In genomic region chr12:16136214-16136671, GRCm38 (mm10) we compare ENCODE assay signal across 16 mouse cellular contexts.
DNase-seq lines count a peak whose midpoint lies in the region; ATAC-seq and TF ChIP-seq lines count a peak whose summit lies in the region.
"Had no signal": no experiment of that assay in that cellular context is flagged by ENCODE, and none has a peak within 500 bp of the region (broad histone marks: within the 10 kb centered on the region; RNA-seq: fewer than 3 reads in every experiment).

No protein-coding gene starts in this region.

- H3K4me2 ChIP-seq in neural tube, embryonic 13.5 days = no peak overlapping the region
- no peak overlapping the region for H3K4me2 ChIP-seq in neural tube, embryonic 15.5 days
- no peak overlapping the region for H3K4me2 ChIP-seq in liver, embryonic 13.5 days
- H3K4me2 ChIP-seq: embryonic facial prominence, embryonic 12.5 days; forebrain, embryonic 15.5 days had no signal

- 26% methylated on average over 5 of the region's 5 CpGs for WGBS in neural tube, embryonic 13.5 days
- 37% methylated on average over 5 of the region's 5 CpGs for WGBS in neural tube, embryonic 15.5 days
- 5% methylated on average over 5 of the region's 5 CpGs for WGBS in liver, embryonic 13.5 days (ENCODE audit: insufficient replicate concordance)

- H3K4me3 ChIP-seq in neural tube, embryonic 13.5 days = no peak overlapping the region
- H3K4me3 ChIP-seq in neural tube, embryonic 15.5 days (replicated peaks) = no peak overlapping the region
- no peak overlapping the region for H3K4me3 ChIP-seq in MEL (ENCODE audit: control insufficient read depth in 1 of 2, insufficient read depth in 1 of 2, low read depth in 2 of 2, low read length in 2 of 2)
- no peak overlapping the region for H3K4me3 ChIP-seq in liver, embryonic 13.5 days (replicated peaks)
- H3K4me3 ChIP-seq: embryonic facial prominence, embryonic 12.5 days; forebrain, embryonic 15.5 days had no signal

- no peak for TF ChIP-seq POLR2A in MEL (IDR thresholded peaks at IDR 0.05; ENCODE audit: control insufficient read depth in 1 of 2, insufficient read depth in 1 of 2, low read depth in 1 of 2, low read length in 2 of 2, poor library complexity in 1 of 2)

- peak; percentile 24 to 70 for TF ChIP-seq EP300 in MEL (IDR thresholded peaks at IDR 0.05; ENCODE audit: low read depth in 1 of 2, low read length in 2 of 2)

- no peak overlapping the region for H3K9ac ChIP-seq in neural tube, embryonic 13.5 days
- H3K9ac ChIP-seq in neural tube, embryonic 15.5 days (replicated peaks) = no peak overlapping the region
- peak overlapping the region; percentile 9; the same call in 1 of the 2 replicates for H3K9ac ChIP-seq in MEL (ENCODE audit: control insufficient read depth, low read depth, low read length, poor library complexity, severe bottlenecking)
- H3K9ac ChIP-seq in liver, embryonic 13.5 days = no peak overlapping the region
- H3K9ac ChIP-seq: embryonic facial prominence, embryonic 12.5 days; forebrain, embryonic 15.5 days had no signal

- no peak for TF ChIP-seq RAD21 in MEL (IDR thresholded peaks at IDR 0.05; ENCODE audit: low read depth, low read length)

- H3K27ac ChIP-seq in neural tube, embryonic 13.5 days (replicated peaks) = no peak overlapping the region
- no peak overlapping the region for H3K27ac ChIP-seq in neural tube, embryonic 15.5 days (replicated peaks)
- H3K27ac ChIP-seq in MEL (ENCODE audit: control insufficient read depth, low read depth, low read length) = peak overlapping the region; percentile 70
- H3K27ac ChIP-seq in liver, embryonic 13.5 days = no peak overlapping the region
- H3K27ac ChIP-seq: embryonic facial prominence, embryonic 12.5 days; forebrain, embryonic 15.5 days had no signal

- H3K79me2 ChIP-seq in MEL (ENCODE audit: control insufficient read depth, insufficient read depth, low read length, poor library complexity) = no peaks in the 10 kb centered on the region; the same call in 1 of the 2 replicates

- H3K4me1 ChIP-seq in neural tube, embryonic 13.5 days (replicated peaks) = no peaks in the 10 kb centered on the region
- H3K4me1 ChIP-seq in neural tube, embryonic 15.5 days = peaks cover 2% of the 10 kb centered on the region; the same call in 1 of the 2 replicates
- H3K4me1 ChIP-seq in MEL (ENCODE audit: control insufficient read depth in 1 of 2, insufficient read depth in 2 of 2, low read length in 2 of 2) = peaks cover 43 to 51% of the 10 kb centered on the region in 2 experiments
- H3K4me1 ChIP-seq in liver, embryonic 13.5 days (replicated peaks) = peaks cover 31% of the 10 kb centered on the region
- H3K4me1 ChIP-seq: embryonic facial prominence, embryonic 12.5 days; forebrain, embryonic 15.5 days had no signal

- TF ChIP-seq CTCF in MEL (IDR thresholded peaks at IDR 0.05 in 2 of 3, conservative IDR thresholded peaks at IDR 0.05 in 1 of 3; ENCODE audit: control insufficient read depth in 1 of 3, insufficient read depth in 1 of 3, low read depth in 2 of 3, low read length in 3 of 3, poor library complexity in 1 of 3, severe bottlenecking in 1 of 3) = no peak

- ATAC-seq in neural tube, embryonic 13.5 days (ENCODE audit: low read depth) = peak; percentile 43; the same call in 1 of the 2 replicates
- ATAC-seq in neural tube, embryonic 15.5 days (ENCODE audit: low FRiP score) = no peak
- ATAC-seq in liver, embryonic 13.5 days (ENCODE audit: low read depth) = peak; percentile 80
- ATAC-seq: forebrain, embryonic 15.5 days had no signal

- H3K27me3 ChIP-seq in neural tube, embryonic 13.5 days = no peaks in the 10 kb centered on the region
- no peaks in the 10 kb centered on the region for H3K27me3 ChIP-seq in neural tube, embryonic 15.5 days (replicated peaks)
- H3K27me3 ChIP-seq in MEL (ENCODE audit: control insufficient read depth in 1 of 2, insufficient read depth in 2 of 2, low read length in 2 of 2) = no peaks in the 10 kb centered on the region
- no peaks in the 10 kb centered on the region for H3K27me3 ChIP-seq in liver, embryonic 13.5 days
- H3K27me3 ChIP-seq in splenic B cell, adult 2 months (ENCODE audit: control insufficient read depth, insufficient read depth, low read length, poor library complexity, severe bottlenecking) = no peaks in the 10 kb centered on the region
- H3K27me3 ChIP-seq: embryonic facial prominence, embryonic 12.5 days; forebrain, embryonic 15.5 days had no signal

- no peaks in the 10 kb centered on the region for H3K9me3 ChIP-seq in neural tube, embryonic 13.5 days
- no peaks in the 10 kb centered on the region for H3K9me3 ChIP-seq in neural tube, embryonic 15.5 days (replicated peaks)
- no peaks in the 10 kb centered on the region for H3K9me3 ChIP-seq in MEL (replicated peaks; ENCODE audit: insufficient read depth, low read length)
- no peaks in the 10 kb centered on the region for H3K9me3 ChIP-seq in liver, embryonic 13.5 days (replicated peaks)
- H3K9me3 ChIP-seq: embryonic facial prominence, embryonic 12.5 days; forebrain, embryonic 15.5 days had no signal

- H3K36me3 ChIP-seq in neural tube, embryonic 13.5 days = no peaks in the 10 kb centered on the region
- no peaks in the 10 kb centered on the region for H3K36me3 ChIP-seq in neural tube, embryonic 15.5 days
- peaks cover 0 to 71% of the 10 kb centered on the region in 2 experiments; a peak in 2 of 4 replicates for H3K36me3 ChIP-seq in MEL (ENCODE audit: control insufficient read depth in 1 of 2, insufficient read depth in 2 of 2, low read length in 2 of 2)
- H3K36me3 ChIP-seq in liver, embryonic 13.5 days = no peaks in the 10 kb centered on the region
- H3K36me3 ChIP-seq in splenic B cell, adult 2 months (ENCODE audit: control insufficient read depth, insufficient read depth, low read length, poor library complexity, severe bottlenecking) = no peaks in the 10 kb centered on the region
- H3K36me3 ChIP-seq: embryonic facial prominence, embryonic 12.5 days; forebrain, embryonic 15.5 days had no signal

- peak; percentile 82 for DNase-seq in MEL (ENCODE audit: low read depth, low spot score)
- DNase-seq in liver, embryonic 13.5 days = no peak
- peak; percentile 78 for DNase-seq in splenic B cell, adult 2 months (ENCODE audit: low read depth, low spot score)
- DNase-seq in layer of hippocampus, adult 18-20 months (ENCODE audit: low spot score in 2 of 2) = no peak
- DNase-seq in adrenal gland, adult 8-10 months = no peak
- DNase-seq: adrenal gland, postnatal 14 days; cerebellum, adult 11 months; heart, adult 11 months; heart, postnatal 36 days; kidney, adult 18-20 months; lung, postnatal 36 days; right cerebral cortex, postnatal 14 days had no signal

TF ChIP-seq in MEL, 35 proteins besides CTCF, POLR2A, EP300 and RAD21:
- TF ChIP-seq TAL1 (IDR thresholded peaks at IDR 0.05; ENCODE audit: low read length) = peak; percentile 55; the same call in 1 of the 2 replicates
- TF ChIP-seq NELFE (IDR thresholded peaks at IDR 0.05; ENCODE audit: low read depth, low read length) = no peak
- peak; percentile 79 for TF ChIP-seq GATA1 (IDR thresholded peaks at IDR 0.05; ENCODE audit: low read depth, low read length)
- peak; percentile 91 for TF ChIP-seq ETS1 (IDR thresholded peaks at IDR 0.05; ENCODE audit: low read depth, low read length)
- TF ChIP-seq TCF12 (IDR thresholded peaks at IDR 0.05; ENCODE audit: low read depth, low read length) = peak; percentile 64; the same call in 1 of the 2 replicates

Comparison
In these comparisons a context has a peak if more than half of its experiments do, and no peak if none do; other contexts are left out.
1. DNase-seq: peak in MEL (single experiment) and splenic B cell, adult 2 months (single experiment); none in liver, embryonic 13.5 days (single experiment), layer of hippocampus, adult 18-20 months (0 of 2) and adrenal gland, adult 8-10 months (single experiment).